Mouse (Mus musculus) neural tube, embryonic 11.5 days (tissue): ENCODE measurements around the gene Mrrf. TPM values are rescaled to one million over a fixed set of nuclear protein-coding genes. Genes with fewer than 3 reads are reported as not detected.

Experiments used
- ATAC-seq: fragments of 200-750 bp; cut with Nextera tagmentation; 2 replicates; pipeline ENCODE4 v1.8.0; 2017; ENCODE audit warnings: moderate number of reproducible peaks, mild to moderate bottlenecking, moderate TSS enrichment, moderate library complexity; ENCODE audit not compliant: insufficient read depth, low FRiP score, low TSS enrichment
- DNase-seq: peaks from one replicate; pipeline ENCODE4 v3.0.0-alpha.2; 2015; ENCODE audit warnings: low spot score
- H3K27ac ChIP-seq: fragments of 300-500 bp; sonication (generic); 2 replicates; pipeline ENCODE4 v1.5.1; 2014; ENCODE audit warnings: low read depth, mild to moderate bottlenecking, low read length
- H3K27me3 ChIP-seq: fragments of 300-500 bp; sonication (generic); 2 replicates; pipeline ENCODE4 v1.6.1; 2014; ENCODE audit warnings: mild to moderate bottlenecking, low read length, mixed read lengths; ENCODE audit not compliant: control insufficient read depth, insufficient read depth
- H3K36me3 ChIP-seq: fragments of 300-500 bp; sonication (generic); 2 replicates; pipeline ENCODE4 v1.6.1; 2014; ENCODE audit warnings: mild to moderate bottlenecking, low read length, moderate library complexity, mixed read lengths; ENCODE audit not compliant: control insufficient read depth, insufficient read depth
- H3K4me1 ChIP-seq: fragments of 300-500 bp; sonication (generic); 2 replicates; pipeline ENCODE4 v1.6.1; 2014; ENCODE audit warnings: low read length, mixed read lengths; ENCODE audit not compliant: control insufficient read depth, insufficient read depth
- H3K4me2 ChIP-seq: fragments of 300-500 bp; sonication (generic); 2 replicates; pipeline ENCODE4 v1.6.1; 2014; ENCODE audit warnings: low read depth, mild to moderate bottlenecking, moderate library complexity
- H3K4me3 ChIP-seq: fragments of 300-500 bp; sonication (generic); 2 replicates; pipeline ENCODE4 v1.5.1; 2014; ENCODE audit warnings: low read depth, low read length
- H3K9ac ChIP-seq: fragments of 300-500 bp; sonication (generic); 2 replicates; pipeline ENCODE4 v1.6.1; 2014; ENCODE audit warnings: mild to moderate bottlenecking, low read length
- H3K9me3 ChIP-seq: fragments of 300-500 bp; sonication (generic); 2 replicates; pipeline ENCODE4 v1.6.1; 2016; ENCODE audit warnings: low read length; ENCODE audit not compliant: control insufficient read depth
- WGBS: fragments of 180-500 bp; shearing (Covaris S2); extraction: QIAGEN DNeasy Blood & Tissue Kit; methylation state at CpG from one replicate; pipeline ENCODE4 v1.1.7; 2014; 5-methylcytosine and 5-hydroxymethylcytosine counted together
- polyA plus RNA-seq: library from polyadenylated mRNA; unstranded; fragments of >200 nt; fragmentation: Nextera tagmentation; extraction: Ambion mirVana; gene quantifications from 2 replicates; pipeline ENCODE4 v1.2.1, GENCODE M21; 2014

Gene Mrrf
- polyA plus RNA-seq, 1 experiment from 2014 or later: 31.3 TPM

- WGBS: 92% methylated on average over 5 of the region's 5 CpGs
- H3K27me3 ChIP-seq: peaks cover 14% of the 10 kb centered on the region
- ATAC-seq: no peak
- H3K4me2 ChIP-seq: no peak overlapping the region
- DNase-seq: no peak
- H3K9me3 ChIP-seq: no peaks in the 10 kb centered on the region
- H3K36me3 ChIP-seq: no peaks in the 10 kb centered on the region
- no peak overlapping the region for H3K9ac ChIP-seq
- no peaks in the 10 kb centered on the region; the same call in 1 of the 2 replicates for H3K4me1 ChIP-seq
- no peak overlapping the region for H3K27ac ChIP-seq
- H3K4me3 ChIP-seq: no peak overlapping the region
These were observed 79.1 kb downstream of the Mrrf start for GRCm38 (mm10) chr2:36215203-36215739.

GRCm38 (mm10) chr2:36216546-36216945 is 80.4 kb downstream of the Mrrf start:
- no peak for ATAC-seq

GRCm38 (mm10) chr2:36216953-36217573 is 80.9 kb downstream of the Mrrf start:
- no peak for ATAC-seq
- WGBS: 61% methylated on average over 4 of the region's 4 CpGs
- H3K9me3 ChIP-seq: no peaks in the 10 kb centered on the region
- H3K36me3 ChIP-seq: no peaks in the 10 kb centered on the region
- H3K4me1 ChIP-seq: no peaks in the 10 kb centered on the region
- no peak for DNase-seq
- H3K9ac ChIP-seq: no peak overlapping the region
- H3K4me3 ChIP-seq: no peak overlapping the region
- H3K27ac ChIP-seq: no peak overlapping the region
- H3K4me2 ChIP-seq: no peak overlapping the region
- H3K27me3 ChIP-seq: peaks cover under 1% of the 10 kb centered on the region; the same call in 1 of the 2 replicates

More at GRCm38 (mm10) chr2:36216546-36216945, 80.4 kb downstream of the Mrrf start:
- no peaks in the 10 kb centered on the region for H3K4me1 ChIP-seq
- peaks cover 4% of the 10 kb centered on the region; the same call in 1 of the 2 replicates for H3K27me3 ChIP-seq
- H3K27ac ChIP-seq: no peak overlapping the region
- no peak overlapping the region for H3K9ac ChIP-seq
- H3K9me3 ChIP-seq: no peaks in the 10 kb centered on the region
- no peak for DNase-seq
- H3K36me3 ChIP-seq: no peaks in the 10 kb centered on the region
- H3K4me2 ChIP-seq: no peak overlapping the region
- no peak overlapping the region for H3K4me3 ChIP-seq

GRCm38 (mm10) chr2:36217692-36218233 is 81.6 kb downstream of the Mrrf start:
- Histone ChIP-seq H3K4me1 (no peaks in the 10 kb centered on the region), H3K4me3 (no peak overlapping the region), H3K4me2 (no peak overlapping the region), H3K27ac (no peak overlapping the region), H3K9ac (no peak overlapping the region), H3K27me3 (no peaks in the 10 kb centered on the region), H3K36me3 (no peaks in the 10 kb centered on the region), H3K9me3 (no peaks in the 10 kb centered on the region)
- no peak for DNase-seq
- 55% methylated on average over 5 of the region's 5 CpGs for WGBS
- ATAC-seq: no peak

- no peaks in the 10 kb centered on the region for H3K4me1 ChIP-seq
- no peak overlapping the region for H3K27ac ChIP-seq
- H3K9me3 ChIP-seq: no peaks in the 10 kb centered on the region
- H3K4me3 ChIP-seq: no peak overlapping the region
- ATAC-seq (no peak), DNase-seq (no peak)
- H3K36me3 ChIP-seq: no peaks in the 10 kb centered on the region
- 89% methylated on average over 8 of the region's 8 CpGs for WGBS
- no peak overlapping the region for H3K9ac ChIP-seq
- no peak overlapping the region for H3K4me2 ChIP-seq
- H3K27me3 ChIP-seq: no peaks in the 10 kb centered on the region
These were observed 83.9 kb downstream of the Mrrf start for GRCm38 (mm10) chr2:36220106-36220505.

- no peak overlapping the region for H3K4me3 ChIP-seq
- no peaks in the 10 kb centered on the region for H3K9me3 ChIP-seq
- DNase-seq: no peak
- 75% methylated on average over 4 of the region's 4 CpGs for WGBS
- H3K27me3 ChIP-seq: no peaks in the 10 kb centered on the region
- no peak overlapping the region for H3K9ac ChIP-seq
- no peaks in the 10 kb centered on the region for H3K36me3 ChIP-seq
- H3K27ac ChIP-seq: no peak overlapping the region
- ATAC-seq: no peak
- H3K4me1 ChIP-seq: no peaks in the 10 kb centered on the region
- no peak overlapping the region for H3K4me2 ChIP-seq
These were observed 84.7 kb downstream of the Mrrf start for GRCm38 (mm10) chr2:36220891-36221290.

GRCm38 (mm10) chr2:36222168-36222848 is 86.1 kb downstream of the Mrrf start:
- Histone ChIP-seq H3K4me3 (no peak overlapping the region), H3K4me2 (no peak overlapping the region), H3K27ac (no peak overlapping the region), H3K27me3 (no peaks in the 10 kb centered on the region), H3K36me3 (no peaks in the 10 kb centered on the region), H3K9me3 (no peaks in the 10 kb centered on the region), H3K9ac (no peak overlapping the region), H3K4me1 (no peaks in the 10 kb centered on the region)
- ATAC-seq: no peak
- WGBS: 59% methylated on average over 7 of the region's 7 CpGs
- no peak for DNase-seq

GRCm38 (mm10) chr2:36223436-36223835 is 87.2 kb downstream of the Mrrf start:
- Histone ChIP-seq H3K27ac (no peak overlapping the region), H3K9ac (no peak overlapping the region), H3K27me3 (no peaks in the 10 kb centered on the region), H3K9me3 (no peaks in the 10 kb centered on the region), H3K4me1 (no peaks in the 10 kb centered on the region), H3K36me3 (no peaks in the 10 kb centered on the region), H3K4me3 (no peak overlapping the region), H3K4me2 (no peak overlapping the region)
- ATAC-seq (no peak), DNase-seq (no peak)

- ATAC-seq (no peak), DNase-seq (no peak)
- Histone ChIP-seq H3K4me1 (no peaks in the 10 kb centered on the region), H3K27me3 (no peaks in the 10 kb centered on the region), H3K4me2 (no peak overlapping the region), H3K4me3 (no peak overlapping the region), H3K9ac (no peak overlapping the region), H3K27ac (no peak overlapping the region), H3K9me3 (no peaks in the 10 kb centered on the region), H3K36me3 (no peaks in the 10 kb centered on the region)
- WGBS: 88% methylated on average over 7 of the region's 7 CpGs
These were observed 88.0 kb downstream of the Mrrf start for GRCm38 (mm10) chr2:36224153-36224552.
